Mouse (Mus musculus) CH12.LX (cell line): Measurements from ENCODE around the gene Gpr107. TPM values are rescaled to one million over a fixed set of nuclear protein-coding genes. Genes with fewer than 3 reads are reported as not detected.

Experiments
- DNase-seq: peaks from one replicate; pipeline ENCODE4 v3.0.0-alpha.2; 2013; ENCODE audit errors: extremely low read depth
- H3K27ac ChIP-seq: 2 replicates; pipeline ENCODE4 v1.5.1; 2012; ENCODE audit warnings: low read depth, mild to moderate bottlenecking, control low read depth, moderate library complexity; ENCODE audit not compliant: insufficient read depth
- H3K27me3 ChIP-seq: replicated peaks from 2 replicates; pipeline ENCODE3; 2012; ENCODE audit warnings: inconsistent platforms
- H3K36me3 ChIP-seq, 2 experiments: replicated peaks in 1 of 2; 2 replicates each; pipeline versions ENCODE3 to v1.6.1; 2012; ENCODE audit warnings: inconsistent platforms in 1 of 2, low read length in 1 of 2, mild to moderate bottlenecking in 1 of 2, mixed read lengths in 1 of 2, moderate library complexity in 1 of 2; ENCODE audit not compliant: control insufficient read depth in 1 of 2, insufficient read depth in 1 of 2
- H3K4me1 ChIP-seq, 2 experiments: 2 replicates each; pipeline ENCODE4 v1.6.1; 2012; ENCODE audit warnings: inconsistent platforms in 1 of 2, moderate library complexity in 1 of 2; ENCODE audit not compliant: insufficient read depth in 2 of 2, control insufficient read depth in 1 of 2
- H3K4me2 ChIP-seq: 2 replicates; pipeline ENCODE4 v1.6.1; 2012; ENCODE audit warnings: low read depth, mild to moderate bottlenecking, control low read depth; ENCODE audit not compliant: poor library complexity, insufficient read depth, severe bottlenecking
- H3K4me3 ChIP-seq, 3 experiments: fragments of 150-350 bp in 1 of 3; sonication (generic) in 1 of 3; replicated peaks in 1 of 3; 2 replicates each; pipeline versions ENCODE3 to v1.5.1; 2011 to 2012; ENCODE audit warnings: low read depth in 2 of 3, low read length in 2 of 3, mild to moderate bottlenecking in 2 of 3, moderate library complexity in 2 of 3, control low read depth in 1 of 3, improper control_type of control experiment in 1 of 3, inconsistent platforms in 1 of 3, mixed read lengths in 1 of 3; ENCODE audit not compliant: poor library complexity in 1 of 3
- H3K79me2 ChIP-seq: replicated peaks from 2 replicates; pipeline ENCODE4 v1.6.1; 2012; ENCODE audit warnings: mild to moderate bottlenecking, moderate library complexity; ENCODE audit not compliant: control insufficient read depth, poor library complexity, insufficient read depth, severe bottlenecking; ENCODE audit errors: extremely low read depth
- H3K9ac ChIP-seq: 2 replicates; pipeline ENCODE4 v1.6.1; 2012; ENCODE audit warnings: low read depth, mild to moderate bottlenecking, control low read depth, moderate library complexity; ENCODE audit not compliant: insufficient read depth
- H3K9me3 ChIP-seq: replicated peaks from 2 replicates; pipeline ENCODE3; 2012; ENCODE audit warnings: low read length, inconsistent platforms, mixed read lengths
- BHLHE40 ChIP-seq: IDR thresholded peaks from 2 replicates; pipeline ENCODE4 v1.6.1; 2011; ENCODE audit warnings: mild to moderate bottlenecking, low read depth, low read length, improper control_type of control experiment
- ETS1 ChIP-seq: conservative IDR thresholded peaks from 2 replicates; pipeline ENCODE4 v1.6.1; 2012; ENCODE audit warnings: low read depth, mild to moderate bottlenecking, inconsistent platforms, low read length, improper control_type of control experiment, moderate library complexity
- GABPA ChIP-seq: IDR thresholded peaks from 2 replicates; pipeline ENCODE4 v1.6.1; 2012; ENCODE audit warnings: low read depth, low read length, improper control_type of control experiment, inconsistent platforms; ENCODE audit not compliant: insufficient replicate concordance
- HCFC1 ChIP-seq: IDR thresholded peaks from 2 replicates; pipeline ENCODE4 v1.6.1; 2012; ENCODE audit warnings: low read depth, mild to moderate bottlenecking, inconsistent platforms, low read length, improper control_type of control experiment
- JUN ChIP-seq: IDR thresholded peaks from 2 replicates; pipeline ENCODE4 v1.6.1; 2011; ENCODE audit warnings: low read depth, mild to moderate bottlenecking, low read length, improper control_type of control experiment, moderate library complexity; ENCODE audit not compliant: insufficient read depth
- JUND ChIP-seq: conservative IDR thresholded peaks from 2 replicates; pipeline ENCODE4 v1.6.1; 2011; ENCODE audit warnings: low read depth, low read length, improper control_type of control experiment
- KAT2A ChIP-seq: IDR thresholded peaks from 2 replicates; pipeline ENCODE4 v1.6.1; 2012; ENCODE audit warnings: low read length, improper control_type of control experiment, inconsistent platforms; ENCODE audit not compliant: insufficient replicate concordance
- MAFK ChIP-seq: IDR thresholded peaks from 2 replicates; pipeline ENCODE4 v1.6.1; 2011; ENCODE audit warnings: low read length, improper control_type of control experiment; ENCODE audit not compliant: insufficient replicate concordance
- MAZ ChIP-seq: IDR thresholded peaks from 2 replicates; pipeline ENCODE4 v1.6.1; 2012; ENCODE audit warnings: low read depth, mild to moderate bottlenecking, inconsistent platforms, low read length, improper control_type of control experiment, moderate library complexity
- MEF2A ChIP-seq: IDR thresholded peaks from 2 replicates; pipeline ENCODE4 v1.6.1; 2014; ENCODE audit warnings: low read depth, mild to moderate bottlenecking, inconsistent platforms, low read length, improper control_type of control experiment, borderline replicate concordance
- POLR2A ChIP-seq: IDR thresholded peaks from 2 replicates; pipeline ENCODE4 v1.6.1; 2011; ENCODE audit warnings: low read depth, mild to moderate bottlenecking, improper control_type of control experiment, low read length
- RCOR1 ChIP-seq: conservative IDR thresholded peaks from 2 replicates; pipeline ENCODE4 v1.6.1; 2012; ENCODE audit warnings: low read depth, mild to moderate bottlenecking, inconsistent platforms, low read length, improper control_type of control experiment
- SIN3A ChIP-seq: IDR thresholded peaks from 2 replicates; pipeline ENCODE4 v1.6.1; 2012; ENCODE audit warnings: low read length, improper control_type of control experiment, inconsistent platforms
- TCF12 ChIP-seq: IDR thresholded peaks from 2 replicates; pipeline ENCODE4 v1.6.1; 2014; ENCODE audit warnings: low read depth, mild to moderate bottlenecking, inconsistent platforms, low read length, improper control_type of control experiment
- USF2 ChIP-seq: conservative IDR thresholded peaks from 2 replicates; pipeline ENCODE4 v1.6.1; 2011; ENCODE audit warnings: low read depth, low read length, improper control_type of control experiment
- ZC3H11A ChIP-seq: IDR thresholded peaks from 2 replicates; pipeline ENCODE4 v1.6.1; 2012; ENCODE audit warnings: low read depth, mild to moderate bottlenecking, inconsistent platforms, low read length, improper control_type of control experiment
- ZKSCAN1 ChIP-seq: IDR thresholded peaks from 2 replicates; pipeline ENCODE4 v1.6.1; 2012; ENCODE audit warnings: low read depth, inconsistent platforms, low read length, improper control_type of control experiment, borderline replicate concordance
- dilution Hi-C: fragments of 300-500 bp; cut with MboI; formaldehyde crosslinking; loops from 2 replicates; pipeline ENCODE4 v1.14.3; 2020; ENCODE audit warnings: low sequenced_read_pairs; ENCODE audit not compliant: extremely low pct_unique_long_range_greater_than_20kb, extremely low pct_ligation_motif_present
- in situ Hi-C: fragments of 300-500 bp; cut with MboI; formaldehyde crosslinking; loops from 3 replicates; pipeline ENCODE4 v1.14.3; 2019; ENCODE audit warnings: low sequenced_read_pairs, low pct_ligation_motif_present, low pct_unique_long_range_greater_than_20kb, mixed read lengths
- polyA plus RNA-seq: library from polyadenylated mRNA; unstranded; fragments of >175 nt; gene quantifications from 2 replicates; pipeline ENCODE4 v1.2.1, GENCODE M21; 2012; ENCODE audit warnings: low read depth; ENCODE audit not compliant: insufficient read length
- total RNA-seq, 2 experiments: library from RNA; depleted of rRNA; stranded (reverse); fragments of 300-350 nt in 1 of 2; fragments of >200 nt in 1 of 2; gene quantifications; 2 replicates each; pipeline ENCODE4 v1.2.3; 2012 to 2014

Gene Gpr107
- total and polyA plus RNA-seq, 3 experiments, result 19.6 to 27.8 (median 24.6) TPM

GRCm38 (mm10) chr2:31218611-31219010 lies 66.5 kb downstream of the Gpr107 start:
- no peak for DNase-seq
- H3K27ac ChIP-seq, result no peak overlapping the region
- H3K4me3 ChIP-seq, result no peak overlapping the region
- no peak overlapping the region for H3K4me2 ChIP-seq
- dilution Hi-C loops, result no loop called here
- peaks cover 30 to 53% of the 10 kb centered on the region in 2 experiments for H3K36me3 ChIP-seq
- in situ Hi-C loops, result no loop called here
- no peak overlapping the region for H3K9ac ChIP-seq
- no peaks in the 10 kb centered on the region for H3K79me2 ChIP-seq
- no peaks in the 10 kb centered on the region for H3K27me3 ChIP-seq
- H3K9me3 ChIP-seq, result no peaks in the 10 kb centered on the region
- H3K4me1 ChIP-seq, result no peaks in the 10 kb centered on the region
- TF ChIP-seq GABPA, result no peak
- no peak for TF ChIP-seq JUN
- no peak for TF ChIP-seq RCOR1
- no peak for TF ChIP-seq POLR2A
- TF ChIP-seq ZC3H11A, result no peak
- TF ChIP-seq TCF12, result no peak
- no peak for TF ChIP-seq USF2
- TF ChIP-seq JUND, result no peak
- no peak for TF ChIP-seq ETS1
- no peak for TF ChIP-seq MAFK
- TF ChIP-seq MEF2A, result no peak
- no peak for TF ChIP-seq KAT2A
- TF ChIP-seq MAZ, result no peak
- no peak for TF ChIP-seq BHLHE40
- TF ChIP-seq HCFC1, result no peak

GRCm38 (mm10) chr2:31219470-31219869 lies 67.4 kb downstream of the Gpr107 start:
- no peaks in the 10 kb centered on the region for H3K9me3 ChIP-seq
- peaks cover 21 to 45% of the 10 kb centered on the region in 2 experiments for H3K36me3 ChIP-seq
- H3K4me3 ChIP-seq, result no peak overlapping the region
- no peaks in the 10 kb centered on the region for H3K79me2 ChIP-seq
- in situ Hi-C loops, result no loop called here
- no peak for DNase-seq
- dilution Hi-C loops, result no loop called here
- no peaks in the 10 kb centered on the region for H3K4me1 ChIP-seq
- no peak overlapping the region for H3K9ac ChIP-seq
- H3K4me2 ChIP-seq, result no peak overlapping the region
- no peak for TF ChIP-seq JUND
- no peak for TF ChIP-seq ETS1
- TF ChIP-seq BHLHE40, result no peak
- TF ChIP-seq ZKSCAN1, result no peak
- TF ChIP-seq SIN3A, result no peak
- TF ChIP-seq MAZ, result no peak
- TF ChIP-seq, all 38 proteins: peak for 0
- H3K27me3 ChIP-seq, result no peaks in the 10 kb centered on the region
- no peak overlapping the region for H3K27ac ChIP-seq
